In genomic region chr6:127735130-127735981, GRCm38 (mm10) we compare ENCODE assay signal across 14 mouse cellular contexts. TPM values are rescaled to one million over a fixed set of nuclear protein-coding genes. Genes with fewer than 3 reads are reported as not detected.
DNase-seq lines count a peak whose midpoint lies in the region; ATAC-seq and TF ChIP-seq lines count a peak whose summit lies in the region.
"Had no signal": no experiment of that assay in that cellular context is flagged by ENCODE, and none has a peak within 500 bp of the region (broad histone marks: within the 10 kb centered on the region; RNA-seq: fewer than 3 reads in every experiment).

No protein-coding gene starts in this region.

- no peak for TF ChIP-seq EP300 in liver, postnatal 0 days (IDR thresholded peaks at IDR 0.05; ENCODE audit: low read depth)

- no peak overlapping the region for H3K4me2 ChIP-seq in kidney, embryonic 16.5 days (replicated peaks; ENCODE audit: low read depth, low read length)
- H3K4me2 ChIP-seq in hindbrain, postnatal 0 days (ENCODE audit: low read depth, low read length), result no peak overlapping the region
- H3K4me2 ChIP-seq in midbrain, postnatal 0 days (ENCODE audit: low read depth, low read length, poor library complexity, severe bottlenecking), result no peak overlapping the region
- no peak overlapping the region for H3K4me2 ChIP-seq in liver, postnatal 0 days (ENCODE audit: low read depth, low read length)
- H3K4me2 ChIP-seq: stomach, embryonic 15.5 days had no signal

- no peaks in the 10 kb centered on the region for H3K9me3 ChIP-seq in kidney, embryonic 16.5 days (ENCODE audit: low read length)
- H3K9me3 ChIP-seq in hindbrain, postnatal 0 days (ENCODE audit: low read length), result no peaks in the 10 kb centered on the region
- H3K9me3 ChIP-seq in midbrain, postnatal 0 days (ENCODE audit: low read length), result no peaks in the 10 kb centered on the region
- no peaks in the 10 kb centered on the region for H3K9me3 ChIP-seq in liver, postnatal 0 days (ENCODE audit: low read length)
- H3K9me3 ChIP-seq: stomach, embryonic 15.5 days had no signal

- TF ChIP-seq CTCF in hindbrain, postnatal 0 days (IDR thresholded peaks at IDR 0.05; ENCODE audit: low read depth), result no peak
- TF ChIP-seq CTCF in midbrain, postnatal 0 days (IDR thresholded peaks at IDR 0.05), result no peak
- TF ChIP-seq CTCF in liver, postnatal 0 days (IDR thresholded peaks at IDR 0.05; ENCODE audit: low read depth), result no peak

- 40% methylated on average over 13 of the region's 13 CpGs for WGBS in kidney, embryonic 16.5 days
- WGBS in hindbrain, postnatal 0 days, result 31% methylated on average over 13 of the region's 13 CpGs
- 32% methylated on average over 13 of the region's 13 CpGs for WGBS in midbrain, postnatal 0 days
- WGBS in liver, postnatal 0 days (ENCODE audit: insufficient replicate concordance), result 62% methylated on average over 13 of the region's 13 CpGs

- H3K9ac ChIP-seq in kidney, embryonic 16.5 days (replicated peaks; ENCODE audit: low read length), result no peak overlapping the region
- no peak overlapping the region for H3K9ac ChIP-seq in hindbrain, postnatal 0 days (replicated peaks; ENCODE audit: low read length)
- H3K9ac ChIP-seq in midbrain, postnatal 0 days (replicated peaks; ENCODE audit: low read length, poor library complexity, severe bottlenecking), result no peak overlapping the region
- no peak overlapping the region for H3K9ac ChIP-seq in liver, postnatal 0 days (replicated peaks)
- H3K9ac ChIP-seq: stomach, embryonic 15.5 days had no signal

- ATAC-seq in kidney, embryonic 16.5 days (ENCODE audit: low FRiP score, low TSS enrichment), result no peak
- peak; percentile 81 for ATAC-seq in hindbrain, postnatal 0 days
- 0 out of 2 replicates have a peak, but pooled peaks have one; percentile 28 for ATAC-seq in midbrain, postnatal 0 days (ENCODE audit: low FRiP score)
- ATAC-seq in liver, postnatal 0 days, result no peak

- H3K27me3 ChIP-seq in kidney, embryonic 16.5 days (ENCODE audit: insufficient read depth, low read length), result no peaks in the 10 kb centered on the region
- H3K27me3 ChIP-seq in hindbrain, postnatal 0 days (ENCODE audit: insufficient read depth, low read length), result no peaks in the 10 kb centered on the region
- H3K27me3 ChIP-seq in midbrain, postnatal 0 days (ENCODE audit: insufficient read depth, low read length), result no peaks in the 10 kb centered on the region
- no peaks in the 10 kb centered on the region for H3K27me3 ChIP-seq in liver, postnatal 0 days (ENCODE audit: insufficient read depth, low read length)
- H3K27me3 ChIP-seq: stomach, embryonic 15.5 days had no signal

- H3K36me3 ChIP-seq in kidney, embryonic 16.5 days (ENCODE audit: insufficient read depth, low read length), result no peaks in the 10 kb centered on the region
- H3K36me3 ChIP-seq in hindbrain, postnatal 0 days (ENCODE audit: insufficient read depth, low read length), result no peaks in the 10 kb centered on the region
- no peaks in the 10 kb centered on the region for H3K36me3 ChIP-seq in midbrain, postnatal 0 days (ENCODE audit: insufficient read depth, low read length)
- no peaks in the 10 kb centered on the region for H3K36me3 ChIP-seq in liver, postnatal 0 days (replicated peaks; ENCODE audit: insufficient read depth, low read length)
- H3K36me3 ChIP-seq: stomach, embryonic 15.5 days had no signal

- H3K27ac ChIP-seq in kidney, embryonic 16.5 days (ENCODE audit: low read length), result no peak overlapping the region
- no peak overlapping the region for H3K27ac ChIP-seq in hindbrain, postnatal 0 days
- H3K27ac ChIP-seq in midbrain, postnatal 0 days (ENCODE audit: low read depth, low read length), result 0 out of 2 replicates have a peak overlapping the region, but pooled peaks have one; percentile 43
- H3K27ac ChIP-seq in liver, postnatal 0 days (ENCODE audit: low read depth), result no peak overlapping the region
- H3K27ac ChIP-seq: macrophage; stomach, embryonic 15.5 days had no signal

- no peak overlapping the region for H3K4me3 ChIP-seq in kidney, embryonic 16.5 days (ENCODE audit: low read length)
- H3K4me3 ChIP-seq in hindbrain, postnatal 0 days (ENCODE audit: low read length), result no peak overlapping the region
- H3K4me3 ChIP-seq in midbrain, postnatal 0 days (ENCODE audit: low read depth, low read length), result no peak overlapping the region
- H3K4me3 ChIP-seq in liver, postnatal 0 days (ENCODE audit: low read depth, low read length), result no peak overlapping the region
- H3K4me3 ChIP-seq: stomach, embryonic 15.5 days had no signal

- peak; percentile 18 to 71 for DNase-seq in adrenal gland, adult (ENCODE audit: inconsistent age in 2 of 2, low spot score in 1 of 2)
- no peak for DNase-seq in adrenal gland, postnatal 4 days (ENCODE audit: low spot score in 2 of 2)
- peak; percentile 12 for DNase-seq in kidney, adult 11 months
- DNase-seq in hindbrain, postnatal 0 days (ENCODE audit: low spot score), result peak; percentile 48
- peak; percentile 63 for DNase-seq in midbrain, postnatal 0 days (ENCODE audit: low spot score)
- no peak for DNase-seq in liver, postnatal 0 days
- no peak for DNase-seq in right cerebral cortex, postnatal 4 days
- DNase-seq: cerebellum, postnatal 25 days; layer of hippocampus, adult 9-11 months had no signal

- H3K4me1 ChIP-seq in kidney, embryonic 16.5 days (ENCODE audit: insufficient read depth, low read length), result no peaks in the 10 kb centered on the region; the same call in 1 of the 2 replicates
- H3K4me1 ChIP-seq in hindbrain, postnatal 0 days (ENCODE audit: insufficient read depth, low read length), result peaks cover 15% of the 10 kb centered on the region
- peaks cover 9% of the 10 kb centered on the region; the same call in 1 of the 2 replicates for H3K4me1 ChIP-seq in midbrain, postnatal 0 days (ENCODE audit: insufficient read depth, low read length)
- no peaks in the 10 kb centered on the region for H3K4me1 ChIP-seq in liver, postnatal 0 days (ENCODE audit: insufficient read depth)
- H3K4me1 ChIP-seq: stomach, embryonic 15.5 days had no signal

RNA-seq across cellular contexts. Expression of gene Prmt8, which starts 33.9 kb away (rescaled TPM):
- under 1 TPM in 1 of 2 experiments, not detected in 1; 0.42 TPM for total RNA-seq in adrenal gland, postnatal 4 days (2021)
- 0.10 TPM in 1 of 2 replicates, not detected in the other for polyA plus RNA-seq in kidney, embryonic 16.5 days (2015; fragmentation: Nextera tagmentation; extraction: Ambion mirVana)
- 24.9 and 28.7 TPM in 2 replicates for total RNA-seq in hindbrain, postnatal 0 days (2014; rRNA removed)
- 31.7 and 35.5 TPM in 2 replicates for polyA plus RNA-seq in hindbrain, postnatal 0 days (2015; fragmentation: Nextera tagmentation; extraction: Ambion mirVana)
- 22.5 and 30.7 TPM in 2 replicates for total RNA-seq in midbrain, postnatal 0 days (2014; rRNA removed)
- 24.2 and 29.3 TPM in 2 replicates for polyA plus RNA-seq in midbrain, postnatal 0 days (2015; fragmentation: Nextera tagmentation; extraction: Ambion mirVana)
- polyA plus RNA-seq in liver, postnatal 0 days (2015; fragmentation: Nextera tagmentation; extraction: Ambion mirVana), result not detected in 2 replicates
- total RNA-seq: liver, adult 2 months; MEL had no signal
- polyA plus RNA-seq: liver, adult 2 months; macrophage had no signal

Comparison
In these comparisons a context has a peak if more than half of its experiments do, and no peak if none do; other contexts are left out.
1. DNase-seq: peak in adrenal gland, adult (2 of 2), kidney, adult 11 months (single experiment), hindbrain, postnatal 0 days (single experiment) and midbrain, postnatal 0 days (single experiment); none in adrenal gland, postnatal 4 days (0 of 2), liver, postnatal 0 days (single experiment) and right cerebral cortex, postnatal 4 days (single experiment).
2. ATAC-seq: peak in hindbrain, postnatal 0 days (single experiment) and midbrain, postnatal 0 days (single experiment); none in kidney, embryonic 16.5 days (single experiment) and liver, postnatal 0 days (single experiment).
3. RNA of gene Prmt8, which starts 33.9 kb away (polyA plus RNA-seq): 31.7 to 35.5 TPM in hindbrain, postnatal 0 days and 24.2 to 29.3 TPM in midbrain, postnatal 0 days; 0.10 TPM in kidney, embryonic 16.5 days and not detected in liver, postnatal 0 days; every median in the first group is over 10 times any median in the second.